Mouse (Mus musculus) gastrocnemius, adult 2 months (tissue): ENCODE measurements around the gene Sox18. TPM values are rescaled to one million over a fixed set of nuclear protein-coding genes. Genes with fewer than 3 reads are reported as not detected.

Experiments used
- DNase-seq: peaks from one replicate; pipeline ENCODE4 v3.0.0; 2022
- H3K27ac ChIP-seq: fragments of 200-600 bp; 2 replicates; pipeline ENCODE4 v1.8.1; 2022; ENCODE audit warnings: mild to moderate bottlenecking
- H3K4me3 ChIP-seq: fragments of 200-600 bp; 2 replicates; pipeline ENCODE4 v1.8.1; 2022; ENCODE audit warnings: mild to moderate bottlenecking, moderate library complexity
- CTCF ChIP-seq: fragments of 200-600 bp; IDR thresholded peaks from 2 replicates; pipeline ENCODE4 v1.8.1; 2022; ENCODE audit warnings: antibody characterized with exemption, mild to moderate bottlenecking, moderate library complexity
- intact Hi-C: fragments of 180-260 bp; cut with DNase I; formaldehyde crosslinking; loops from one replicate; pipeline ENCODE4 v1.15.1; 2025
- total RNA-seq, 2 experiments: library from RNA; stranded (reverse); gene quantifications; 2 replicates each; pipeline ENCODE4 v1.2.3; 2021

Sox18 gene
- total RNA-seq, 2 experiments from 2014 or later, result 10.4 to 15.3 TPM

- Histone ChIP-seq H3K27ac (peak overlapping the region; percentile 92), H3K4me3 (no peak overlapping the region)
- intact Hi-C loops, result no loop called here
- DNase-seq, result peak; percentile 79
- peak; percentile 98 for TF ChIP-seq CTCF
These were observed 7.3 kb upstream of the Sox18 start for GRCm38 (mm10) chr2:181678780-181679179.

- intact Hi-C loops, result loop anchor here (1.0 kb wide), 1 partner anchor 18 kb away; no protein-coding TSS in a partner anchor
- Histone ChIP-seq H3K27ac (peak overlapping the region; percentile 87), H3K4me3 (peak overlapping the region; percentile 45)
- no peak for DNase-seq
- TF ChIP-seq CTCF, result no peak
These were observed 6.3 kb upstream of the Sox18 start for GRCm38 (mm10) chr2:181677755-181678098.

- peak overlapping the region; percentile 56 for H3K4me3 ChIP-seq
- peak; percentile 59 for DNase-seq
- intact Hi-C loops, result loop anchor here (1.0 kb wide), 1 partner anchor 18 kb away; no protein-coding TSS in a partner anchor
- H3K27ac ChIP-seq, result peak overlapping the region; percentile 87
- TF ChIP-seq CTCF, result peak; percentile 31
These were observed 5.8 kb upstream of the Sox18 start for GRCm38 (mm10) chr2:181677096-181677754.

- H3K27ac ChIP-seq, result peak overlapping the region; percentile 87
- peak; percentile 9; the same call in 1 of the 2 replicates for TF ChIP-seq CTCF
- peak overlapping the region; percentile 56 for H3K4me3 ChIP-seq
- intact Hi-C loops, result no loop called here
- DNase-seq, result no peak
These were observed 5.0 kb upstream of the Sox18 start for GRCm38 (mm10) chr2:181676424-181676823.

- intact Hi-C loops, result no loop called here
- DNase-seq, result peak; percentile 76
- Histone ChIP-seq H3K4me3 (peak overlapping the region; percentile 56), H3K27ac (peak overlapping the region; percentile 90)
- TF ChIP-seq CTCF, result no peak
These were observed 4.0 kb upstream of the Sox18 start for GRCm38 (mm10) chr2:181675454-181675853.

GRCm38 (mm10) chr2:181674934-181675333 is 3.5 kb upstream of the Sox18 start:
- no peak for TF ChIP-seq CTCF
- Histone ChIP-seq H3K4me3 (peak overlapping the region; percentile 48), H3K27ac (peak overlapping the region; percentile 90)
- intact Hi-C loops, result no loop called here
- no peak for DNase-seq

- H3K27ac ChIP-seq, result peak overlapping the region; percentile 90
- no peak for TF ChIP-seq CTCF
- no peak for DNase-seq
- intact Hi-C loops, result no loop called here
- H3K4me3 ChIP-seq, result no peak overlapping the region
These were observed 2.1 kb upstream of the Sox18 start for GRCm38 (mm10) chr2:181673501-181673900.

GRCm38 (mm10) chr2:181671984-181672383 is 544 bp upstream of the Sox18 start:
- Histone ChIP-seq H3K27ac (peak overlapping the region; percentile 90), H3K4me3 (peak overlapping the region; percentile 78)
- TF ChIP-seq CTCF, result no peak
- no peak for DNase-seq
- intact Hi-C loops, result no loop called here

GRCm38 (mm10) chr2:181670913-181671311 is 528 bp downstream of the Sox18 start:
- Histone ChIP-seq H3K27ac (peak overlapping the region; percentile 90), H3K4me3 (peak overlapping the region; percentile 78)
- no peak for DNase-seq
- no peak for TF ChIP-seq CTCF
- intact Hi-C loops, result no loop called here

GRCm38 (mm10) chr2:181670285-181670912 is 1.0 kb downstream of the Sox18 start:
- peak; percentile 44 for TF ChIP-seq CTCF
- Histone ChIP-seq H3K4me3 (peak overlapping the region; percentile 78), H3K27ac (peak overlapping the region; percentile 90)
- DNase-seq, result peak; percentile 46
- intact Hi-C loops, result no loop called here

- peak overlapping the region; percentile 85 for H3K27ac ChIP-seq
- intact Hi-C loops, result no loop called here
- peak; percentile 65 for DNase-seq
- no peak overlapping the region for H3K4me3 ChIP-seq
- TF ChIP-seq CTCF, result no peak
These were observed 8.2 kb downstream of the Sox18 start for GRCm38 (mm10) chr2:181663298-181663630.

GRCm38 (mm10) chr2:181662620-181663297 is 8.7 kb downstream of the Sox18 start:
- intact Hi-C loops, result no loop called here
- peak overlapping the region; percentile 85 for H3K27ac ChIP-seq

GRCm38 (mm10) chr2:181659609-181660055 is 11.8 kb downstream of the Sox18 start:
- TF ChIP-seq CTCF, result peak; percentile 72
- H3K4me3 ChIP-seq, result no peak overlapping the region; the same call in 1 of the 2 replicates
- intact Hi-C loops, result loop anchor here (1.0 to 5.0 kb wide), 2 partner anchors 18 to 48 kb away; no protein-coding TSS in a partner anchor
- peak; percentile 86 for DNase-seq
- H3K27ac ChIP-seq, result peak overlapping the region; percentile 82

More at GRCm38 (mm10) chr2:181662620-181663297, 8.7 kb downstream of the Sox18 start:
- no peak for TF ChIP-seq CTCF
- H3K4me3 ChIP-seq, result no peak overlapping the region
- no peak for DNase-seq
